Mouse (Mus musculus): Measurements from ENCODE around the gene Hivep3.

DNA sequence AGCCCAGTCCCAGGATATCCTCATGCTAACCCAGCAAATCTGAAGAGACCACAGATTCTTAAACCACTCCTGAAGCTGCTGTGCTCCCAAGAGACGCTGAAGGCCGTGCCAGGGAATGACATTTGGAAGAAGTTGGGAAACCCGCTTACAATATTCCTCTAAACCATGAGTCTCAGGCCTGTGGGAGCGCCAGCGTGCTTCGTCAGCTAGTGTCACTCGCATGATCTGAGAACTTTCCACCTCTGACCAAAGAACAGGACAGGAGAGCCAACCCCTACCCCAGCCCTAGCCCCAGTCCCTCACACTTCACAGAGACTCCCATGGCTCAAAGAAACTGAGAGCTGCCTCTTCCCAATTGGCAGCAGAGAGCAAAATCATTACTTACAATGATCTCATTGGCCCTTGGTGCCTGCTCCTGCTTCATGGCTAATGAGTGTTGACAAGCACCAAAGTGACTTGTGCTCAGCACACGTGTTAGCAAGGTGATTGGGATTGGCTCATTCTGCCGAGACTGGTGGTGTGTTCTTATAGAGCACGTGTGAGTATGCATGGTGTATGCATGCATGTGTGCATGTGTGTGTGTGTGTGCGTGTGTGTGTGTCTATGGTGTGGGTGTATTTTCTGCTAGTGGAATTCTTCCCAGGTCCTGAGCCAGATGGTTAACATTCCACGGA, 247.6 kb downstream of the Hivep3 start:
- no peak for TF ChIP-seq CTCF (IDR thresholded peaks at IDR 0.05; ENCODE audit: insufficient read depth, low read length)
- no peak for TF ChIP-seq POLR2A (IDR thresholded peaks at IDR 0.05; ENCODE audit: borderline replicate concordance, extremely low read depth, low read depth, low read length)

All from lung, adult 2 months (tissue).